Mouse (Mus musculus) adrenal gland, postnatal 10 days (tissue): Measurements from ENCODE around the gene Abcc5. TPM values are rescaled to one million over a fixed set of nuclear protein-coding genes. Genes with fewer than 3 reads are reported as not detected.

Source experiments
- DNase-seq: peaks from one replicate; pipeline ENCODE4 v3.0.0; 2021; ENCODE audit warnings: mixed read lengths
- total RNA-seq, 2 experiments: library from RNA; stranded (reverse); gene quantifications; 2 replicates each; pipeline ENCODE4 v1.2.3; 2021

The Abcc5 gene
- total RNA-seq, 2 experiments from 2014 or later = 43.6 to 59.3 TPM

DNA sequence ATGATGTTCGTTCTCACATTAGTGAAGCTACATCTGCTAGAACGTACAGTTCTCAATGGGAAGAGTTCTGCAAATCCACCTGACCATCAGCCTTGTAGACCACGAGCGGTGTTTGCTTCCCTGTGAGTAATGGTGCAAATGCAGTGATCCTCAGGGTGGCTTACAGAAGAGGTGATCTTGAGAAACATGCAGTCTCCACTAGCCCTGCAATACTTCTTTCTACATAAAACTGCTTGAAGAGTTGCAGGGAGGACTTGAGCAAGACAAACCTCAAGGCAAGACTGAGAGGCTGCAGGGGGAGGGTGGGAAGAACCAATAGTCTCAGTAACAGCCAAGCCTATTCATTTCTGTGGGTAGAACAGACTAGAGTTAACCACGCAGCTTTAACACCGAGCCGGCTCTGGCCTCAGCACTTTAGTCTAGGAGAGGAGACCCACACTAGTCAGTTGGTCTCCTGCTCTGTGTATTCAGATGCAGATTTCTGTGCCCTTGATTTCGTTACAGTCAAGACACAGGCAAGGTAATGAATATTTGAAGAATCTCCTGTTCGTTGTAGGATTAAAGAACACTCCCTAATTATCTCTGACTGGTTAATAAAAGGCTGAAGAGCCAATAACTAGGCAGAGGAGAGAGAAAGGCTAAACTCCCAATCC is 66.4 kb downstream of the Abcc5 start:
- DNase-seq = no peak

DNA sequence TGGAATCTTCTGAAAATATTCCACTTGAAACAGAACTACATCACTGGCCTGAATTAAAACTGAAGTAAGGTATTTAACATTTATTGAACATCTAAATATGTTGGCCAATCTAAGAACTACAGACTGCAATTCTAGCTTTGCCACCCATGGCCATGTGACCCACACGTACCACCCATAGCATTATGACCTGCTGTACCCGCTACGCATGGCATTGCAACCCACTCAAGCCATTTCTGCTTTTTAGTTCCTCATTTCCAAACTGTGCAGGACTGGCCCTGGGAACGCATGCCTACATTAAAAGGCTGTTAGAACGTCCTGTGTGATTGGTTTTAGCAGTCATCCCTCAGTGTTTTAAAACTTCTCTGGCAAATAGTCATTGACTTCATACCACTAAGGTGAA is 68.4 kb downstream of the Abcc5 start:
- no peak for DNase-seq

DNA sequence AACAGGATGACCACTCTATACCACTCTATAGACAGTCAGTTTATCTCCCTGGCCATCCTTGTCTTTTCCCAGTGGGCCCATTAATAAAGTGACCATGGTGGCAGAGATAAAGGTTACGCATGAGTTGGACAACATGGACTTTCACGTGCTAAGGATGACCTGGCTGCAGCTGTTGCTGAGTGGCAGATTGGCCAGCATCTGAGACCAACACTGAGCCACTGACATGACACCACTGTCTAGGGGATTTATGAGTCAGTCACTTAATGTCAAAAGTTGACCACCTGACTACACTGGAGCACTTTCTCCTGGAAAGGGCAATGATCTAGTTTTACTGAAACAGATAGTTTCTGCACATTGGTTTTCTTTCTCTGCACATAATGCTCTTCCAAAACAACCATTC is 71.4 kb downstream of the Abcc5 start:
- DNase-seq = no peak

DNA sequence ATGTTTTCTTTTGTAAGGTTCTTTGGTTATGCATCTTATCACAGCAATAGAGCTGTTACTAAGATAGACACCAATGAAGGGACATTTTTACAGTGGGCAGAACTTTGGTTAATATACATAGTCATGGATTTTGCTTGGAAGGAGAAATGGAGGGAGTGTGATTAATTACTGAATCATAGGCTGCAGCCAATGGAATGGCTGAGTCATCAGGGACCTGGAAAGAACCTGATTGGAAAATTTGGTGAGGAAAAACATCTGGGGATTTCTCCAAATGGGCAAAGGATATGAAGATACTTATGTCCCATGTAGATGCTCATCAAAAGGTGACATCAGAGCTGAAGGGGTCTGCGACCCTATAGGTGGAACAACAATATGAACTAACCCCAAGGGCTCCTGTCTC is 72.2 kb downstream of the Abcc5 start:
- no peak for DNase-seq

DNA sequence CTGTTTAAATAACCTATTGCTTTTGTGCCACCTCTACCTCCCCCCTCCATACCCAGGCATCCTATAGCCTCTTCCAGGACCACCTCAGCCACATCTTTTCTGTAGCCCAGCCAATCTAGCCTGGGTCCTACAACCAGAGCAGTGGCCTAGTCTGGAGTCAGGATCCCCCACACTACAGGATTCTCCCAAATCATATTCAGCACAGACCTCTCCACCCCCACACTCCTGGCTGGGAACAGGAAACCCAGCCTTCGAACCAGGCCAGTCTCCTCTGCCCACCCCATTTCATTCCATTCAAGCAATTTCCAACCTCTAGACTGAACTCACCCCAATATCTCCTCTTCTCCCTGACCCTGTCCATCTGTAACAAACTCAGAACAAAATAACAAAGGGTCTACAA is 80.7 kb downstream of the Abcc5 start:
- no peak for DNase-seq

DNA sequence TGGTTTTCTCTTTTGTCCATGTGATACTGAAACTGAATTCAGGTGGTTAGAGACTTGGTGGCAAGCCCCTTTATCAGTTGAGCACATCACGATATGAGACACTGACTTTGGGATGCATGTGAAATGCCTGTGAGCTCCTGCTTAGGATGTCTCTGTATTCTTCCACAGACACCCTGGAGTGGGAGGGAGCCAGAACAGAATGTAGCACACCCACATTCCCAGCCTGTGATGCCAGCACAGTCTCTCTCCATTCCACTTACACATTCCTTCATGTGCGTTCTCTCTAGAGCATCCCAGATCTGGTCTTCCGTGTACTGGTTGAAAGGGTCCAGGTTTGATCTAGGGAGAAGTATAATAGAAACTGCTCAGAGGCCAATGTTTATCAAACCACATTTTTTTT is 87.6 kb downstream of the Abcc5 start:
- no peak for DNase-seq

DNA sequence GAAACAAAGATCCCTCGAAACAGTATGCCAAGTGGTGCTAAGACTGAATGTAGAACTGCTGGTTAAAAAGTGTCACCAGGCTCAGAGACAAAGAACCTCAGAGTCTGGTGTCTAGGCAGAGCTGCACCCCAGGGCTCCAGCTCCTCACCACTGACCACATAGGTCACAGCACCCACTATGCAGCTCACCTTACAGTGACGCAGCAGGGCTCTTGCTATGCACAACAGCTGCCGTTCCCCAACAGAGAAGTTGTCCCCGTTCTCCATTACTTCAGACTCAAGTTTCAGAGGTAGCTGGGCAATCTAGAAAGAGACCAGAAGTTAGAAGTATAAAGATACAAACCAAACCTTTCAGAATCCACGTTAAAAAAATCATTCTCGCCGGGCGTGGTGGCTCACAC is 91.3 kb downstream of the Abcc5 start:
- DNase-seq = no peak

DNA sequence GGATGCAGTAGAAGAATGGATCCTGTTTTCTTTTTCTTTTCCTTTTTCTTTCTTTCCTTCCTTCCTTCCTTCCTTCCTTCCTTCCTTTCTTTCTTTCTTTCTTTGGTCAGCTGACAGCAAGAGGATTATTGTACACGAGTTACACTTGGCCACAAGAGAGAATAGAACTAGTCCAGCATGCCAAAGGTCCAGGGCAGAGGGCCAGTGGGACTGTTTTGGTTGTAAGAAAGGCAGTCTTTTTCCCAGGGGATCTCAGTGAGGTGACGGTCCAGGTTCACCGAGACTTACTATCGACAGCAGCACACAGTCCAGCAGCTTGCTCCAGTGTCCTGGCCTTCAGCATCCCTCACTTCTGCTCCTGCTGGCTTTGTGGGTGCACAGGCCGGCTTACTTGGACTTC is 97.9 kb downstream of the Abcc5 start:
- peak; percentile 51 for DNase-seq

DNA sequence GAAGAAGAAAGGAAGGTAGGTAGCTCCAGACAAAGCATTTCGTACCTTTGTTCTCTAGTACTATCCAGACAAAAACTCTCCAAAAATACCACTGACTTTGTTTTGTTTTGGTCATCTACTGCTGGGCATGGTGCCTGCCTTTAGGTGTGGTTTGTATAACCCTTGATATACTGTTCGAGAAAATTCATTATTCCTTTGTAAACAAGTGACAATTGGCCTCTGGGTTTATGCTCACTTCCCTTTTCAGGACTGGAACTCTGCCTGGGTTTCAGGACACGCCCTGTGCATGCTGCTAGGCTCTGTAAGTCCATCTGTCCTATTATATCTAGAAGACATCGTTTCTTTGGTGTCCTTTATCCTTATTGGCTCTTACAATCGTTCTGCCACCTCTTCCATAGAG is 100.9 kb downstream of the Abcc5 start, which contains the start of gene Cyp2ab1:
Gene Cyp2ab1 (minus strand): TSS at position 119 of the 400 bp plus-strand sequence.
- no peak for DNase-seq

DNA sequence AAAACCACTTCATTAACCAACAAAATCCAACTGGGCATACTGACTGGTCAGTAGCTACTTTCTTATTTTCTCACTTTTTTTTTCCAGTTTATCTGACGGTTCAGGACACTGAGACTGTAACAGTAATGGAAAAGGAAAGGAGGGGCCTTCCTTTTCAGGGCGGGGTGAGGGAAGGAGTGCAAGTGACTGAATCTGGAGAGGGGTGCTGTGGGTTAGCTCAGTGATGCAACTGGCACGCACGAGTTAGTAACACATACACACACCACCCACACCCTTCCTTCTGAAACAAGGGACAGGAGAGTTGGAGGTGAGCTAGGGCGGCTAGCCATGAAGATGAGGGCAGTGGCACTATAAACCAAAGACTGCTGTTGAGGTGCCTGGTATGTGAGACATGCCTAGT is 102.3 kb downstream of the Abcc5 start:
- no peak for DNase-seq

DNA sequence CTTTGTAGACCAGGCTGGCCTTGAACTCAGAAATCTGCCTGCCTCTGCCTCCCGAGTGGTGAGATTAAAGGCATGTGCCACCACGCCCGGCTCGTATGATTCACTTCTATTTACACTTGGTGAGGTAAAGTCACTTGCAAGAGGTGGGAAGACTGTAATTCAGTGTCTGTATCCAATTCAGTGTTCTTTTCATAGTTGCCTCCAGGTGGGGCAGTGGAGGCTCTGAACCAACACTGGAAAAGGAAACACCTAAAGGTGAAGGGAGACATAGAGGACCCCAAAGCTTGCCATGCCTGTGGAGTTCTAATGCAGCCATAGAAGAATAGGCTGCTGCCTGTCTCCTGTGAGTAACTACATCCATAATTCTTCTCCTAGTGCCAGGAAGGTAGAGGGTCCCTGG is 103.9 kb downstream of the Abcc5 start:
- DNase-seq = no peak

DNA sequence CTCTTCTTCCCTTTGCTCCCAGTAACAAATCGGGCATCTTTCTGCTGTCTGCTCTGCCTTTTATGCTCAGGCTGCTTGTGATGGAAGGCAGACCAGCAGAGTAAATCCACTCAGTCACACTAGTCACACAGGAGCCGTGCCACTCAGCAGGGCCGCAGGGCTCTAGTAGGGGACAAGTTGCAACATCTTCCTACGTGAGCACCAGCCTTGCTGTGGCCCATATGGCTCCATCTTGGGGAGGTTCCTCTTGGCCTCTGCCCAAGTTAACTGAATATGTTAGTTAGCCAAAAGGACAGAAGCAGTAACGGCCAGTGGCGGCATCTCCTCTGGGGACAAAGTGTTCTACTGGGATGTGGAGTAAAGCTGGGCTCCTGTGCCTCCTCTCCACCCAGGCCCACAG is 109.4 kb downstream of the Abcc5 start:
- DNase-seq = no peak

DNA sequence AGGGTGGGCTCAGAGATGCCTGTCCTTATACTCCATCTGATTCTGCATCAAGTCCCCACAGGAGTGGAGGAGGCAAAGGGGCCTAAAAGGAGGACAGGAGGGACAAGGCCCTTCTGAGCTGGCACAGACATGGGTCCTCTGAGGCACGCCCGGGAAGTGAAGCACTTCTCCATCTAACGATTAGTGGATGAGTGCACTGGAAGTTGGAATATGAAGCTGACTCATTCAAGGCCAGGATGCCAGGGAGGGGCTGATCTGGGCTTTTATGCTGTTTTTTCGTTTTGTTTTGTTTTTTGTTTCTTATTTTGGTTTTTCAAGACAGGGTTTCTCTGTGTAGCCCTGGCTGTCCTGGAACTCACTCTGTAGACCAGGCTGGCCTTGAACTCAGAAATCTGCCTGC is 110.9 kb downstream of the Abcc5 start:
- no peak for DNase-seq

DNA sequence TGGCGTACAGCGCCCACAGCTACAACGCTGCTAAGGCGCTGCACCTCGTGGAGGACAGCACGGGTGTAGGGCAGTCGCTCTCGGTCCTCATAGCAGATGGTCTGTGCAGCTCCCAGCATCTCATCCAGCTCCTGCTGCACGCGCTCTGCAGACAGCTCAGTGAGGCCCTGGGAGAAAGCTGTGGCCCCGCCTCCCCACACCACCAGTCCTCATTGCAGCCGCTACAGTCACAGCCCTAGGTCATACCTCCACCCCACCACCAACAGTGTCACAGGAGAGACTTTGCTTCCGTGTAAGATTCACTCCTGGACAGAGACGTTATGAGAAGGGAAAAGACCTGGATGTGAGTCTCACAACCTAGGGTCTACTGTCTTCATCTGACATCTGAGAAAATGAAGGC is 113.9 kb downstream of the Abcc5 start:
- DNase-seq = no peak

DNA sequence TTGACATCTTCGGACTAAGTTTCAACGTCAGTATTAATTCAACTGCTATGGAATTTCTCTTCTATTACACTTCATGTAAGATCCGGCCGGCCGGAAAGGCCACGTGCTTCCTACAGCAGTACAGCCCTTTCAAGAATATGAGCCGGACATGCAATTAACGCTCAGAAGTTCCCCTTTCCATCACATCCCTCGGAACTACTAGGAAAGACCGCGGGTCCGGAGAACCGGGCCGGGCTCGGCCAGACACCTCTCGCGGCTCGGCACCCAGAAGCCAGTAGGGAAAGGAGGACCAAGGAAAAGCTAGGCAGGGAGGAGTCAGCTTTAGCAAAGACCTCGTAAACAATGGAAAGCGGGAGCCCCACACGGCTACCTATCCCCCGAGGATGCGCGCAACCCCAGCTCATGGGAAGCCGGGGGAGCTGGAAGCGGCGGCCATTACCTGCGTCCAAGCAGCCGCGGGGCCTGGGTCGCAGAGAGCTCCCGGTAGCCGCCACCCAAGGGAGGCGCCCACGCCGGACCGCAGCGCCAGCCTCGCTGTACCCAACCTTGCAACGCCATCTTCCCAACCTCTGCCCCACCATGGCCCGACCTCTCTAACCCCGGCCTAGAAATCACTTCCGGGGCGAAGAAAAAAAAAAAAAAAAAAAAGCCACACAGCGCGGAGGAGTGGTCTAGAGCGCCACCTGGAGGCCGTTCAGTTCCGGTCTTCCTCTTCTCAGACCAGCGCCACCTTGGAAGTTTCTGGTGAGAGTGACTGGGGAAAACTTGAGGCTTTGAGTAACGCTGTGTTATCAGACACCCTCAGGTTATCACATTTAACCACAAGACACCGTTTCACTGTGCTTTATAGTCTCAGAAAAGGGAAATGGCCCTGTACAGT is 124.2 kb downstream of the Abcc5 start, which contains the start of gene Parl:
Gene Parl (minus strand): TSS at position 618 of the 880 bp plus-strand sequence.
- DNase-seq = peak; percentile 88

DNA sequence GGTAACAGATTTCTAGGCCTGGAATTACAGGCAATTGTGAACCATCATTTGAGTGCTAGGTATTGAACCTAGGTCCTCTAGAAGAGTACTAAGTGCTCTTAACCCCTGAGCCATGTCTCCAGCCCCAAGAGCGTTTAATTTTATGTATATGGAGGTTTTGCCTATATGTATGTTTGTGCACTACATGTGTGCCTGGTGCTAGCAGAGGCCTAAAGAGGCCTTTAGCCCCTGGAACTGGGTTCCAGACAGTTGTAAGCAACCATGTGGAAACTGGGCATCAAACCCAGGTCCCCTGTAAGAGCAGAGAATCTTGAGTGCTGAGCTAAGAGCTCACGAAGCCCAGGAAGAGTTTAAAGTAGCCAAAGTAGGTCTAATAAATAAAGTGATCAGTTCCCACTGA is 126.1 kb downstream of the Abcc5 start:
- no peak for DNase-seq

Other genes starting within 250 kb of the Abcc5 start
- gene Map6d1, start 185.0 kb downstream of the Abcc5 start, total RNA-seq = 1 to 10 TPM; 2.3 to 3.4 TPM
- 100 to 1,000 TPM; 129 to 151 TPM for gene Parl, start 124.0 kb downstream of the Abcc5 start, total RNA-seq
- gene Cyp2ab1, start 101.0 kb downstream of the Abcc5 start, total RNA-seq = 1 to 10 TPM in 1 of 2 experiments, not detected in 1; 1.1 TPM
- 10 to 100 TPM; 56.6 to 61.4 TPM for gene Eif2b5, start 72.4 kb upstream of the Abcc5 start, total RNA-seq
- gene Dvl3, start 90.6 kb upstream of the Abcc5 start, total RNA-seq = 10 to 100 TPM; 38.9 to 43.5 TPM
- 100 to 1,000 TPM; 277 to 296 TPM for gene Ap2m1, start 109.1 kb upstream of the Abcc5 start, total RNA-seq
- 10 to 100 TPM; 71.2 to 78.8 TPM for gene Abcf3, start 122.2 kb upstream of the Abcc5 start, total RNA-seq
- gene Vwa5b2, start 163.1 kb upstream of the Abcc5 start, total RNA-seq = 1 to 10 TPM; 1.9 to 4.8 TPM
- 10 to 100 TPM in 1 of 2 experiments, 1 to 10 TPM in 1; 9.3 to 10.7 TPM for gene Eef1akmt4, start 185.2 kb upstream of the Abcc5 start, total RNA-seq
- gene Gm49333, start 185.2 kb upstream of the Abcc5 start, total RNA-seq = not detected
- gene Alg3, start 185.3 kb upstream of the Abcc5 start, total RNA-seq = 10 to 100 TPM; 16.8 to 17.9 TPM
- 10 to 100 TPM; 11.0 to 23.4 TPM for gene Camk2n2, start 194.9 kb upstream of the Abcc5 start, total RNA-seq
- 1 to 10 TPM; 7.5 to 9.1 TPM for gene Ece2, start 203.4 kb upstream of the Abcc5 start, total RNA-seq
- 100 to 1,000 TPM; 196 to 198 TPM for gene Psmd2, start 225.3 kb upstream of the Abcc5 start, total RNA-seq
- gene Eif4g1, start 241.9 kb upstream of the Abcc5 start, total RNA-seq = 100 to 1,000 TPM; 366 to 393 TPM